Mouse (Mus musculus) liver, embryonic 14.5 days (tissue): ENCODE results near the gene Ten1.

Experiments used
- CTCF ChIP-seq: IDR thresholded peaks from 2 replicates; pipeline ENCODE4 v1.5.1; 2016; ENCODE audit warnings: antibody characterized with exemption, low read depth, control low read depth
- EP300 ChIP-seq: IDR thresholded peaks from 2 replicates; pipeline ENCODE4 v1.6.1; 2016; ENCODE audit warnings: antibody characterized with exemption, low read depth

- TF ChIP-seq EP300 (no peak), CTCF (no peak)
Observed at GRCm38 (mm10) chr11:116222740-116223059, 24.0 kb downstream of the Ten1 start.
